Mouse (Mus musculus): ENCODE data around the gene Tanc1.

Tanc1 gene

DNA sequence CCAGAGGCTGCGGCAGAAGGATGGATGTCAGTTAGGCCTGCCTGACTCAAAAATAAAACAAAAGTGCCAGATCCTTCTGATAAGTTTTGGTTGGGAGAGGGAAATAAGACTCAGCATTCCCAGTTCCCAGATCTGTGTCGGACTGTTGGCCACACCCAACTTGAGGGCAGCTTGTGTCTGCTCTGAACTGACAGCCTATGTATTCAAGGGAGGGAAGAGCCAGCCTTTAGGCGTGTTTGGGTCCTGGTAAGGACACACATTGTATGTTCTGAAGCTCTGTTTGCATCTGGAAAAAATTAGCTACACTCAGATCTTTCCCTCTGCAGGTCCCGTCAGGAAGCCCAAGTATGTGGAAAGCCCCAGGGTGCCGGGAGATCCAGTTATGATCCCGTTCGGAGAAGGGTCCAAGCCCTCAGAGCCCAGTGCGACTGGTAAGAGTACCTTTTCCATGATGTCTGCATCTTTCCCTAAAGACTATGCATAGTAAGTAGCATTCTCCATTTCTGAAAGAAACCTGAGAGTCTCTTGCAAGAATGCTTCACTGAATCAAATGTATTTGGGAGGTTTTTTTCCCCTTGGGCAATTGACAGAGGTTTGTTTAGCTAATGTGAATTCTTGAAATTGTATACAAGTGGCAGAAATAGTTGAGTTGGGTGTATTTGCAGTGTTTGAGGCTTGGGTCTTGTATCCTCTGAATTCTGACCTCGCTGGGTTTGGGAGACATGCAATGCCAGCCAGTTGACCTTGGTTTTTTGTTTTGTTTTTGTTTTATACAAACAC is 146.5 kb downstream of the Tanc1 start:
- DNase-seq (ENCODE audit: low spot score): no peak

DNA sequence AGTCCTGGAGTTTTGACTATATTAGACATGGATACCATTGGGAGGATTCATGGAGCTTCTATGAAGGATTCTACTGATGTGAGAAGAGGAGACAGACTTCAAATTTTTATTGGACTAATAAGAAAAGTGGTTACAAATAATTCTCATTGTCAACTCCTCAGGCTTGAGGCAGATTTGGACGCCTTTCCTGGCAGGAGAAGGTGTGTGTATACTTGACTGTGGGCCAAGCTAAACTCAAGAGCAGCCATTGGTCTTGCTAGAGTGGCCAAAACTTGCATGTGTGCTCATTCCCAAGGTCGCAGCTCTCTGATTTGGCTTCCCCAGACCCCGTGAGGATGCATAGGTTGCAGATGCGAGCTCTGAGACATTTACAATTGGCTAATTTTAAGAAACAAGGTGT is 148.9 kb downstream of the Tanc1 start:
- DNase-seq (ENCODE audit: low spot score): no peak

DNA sequence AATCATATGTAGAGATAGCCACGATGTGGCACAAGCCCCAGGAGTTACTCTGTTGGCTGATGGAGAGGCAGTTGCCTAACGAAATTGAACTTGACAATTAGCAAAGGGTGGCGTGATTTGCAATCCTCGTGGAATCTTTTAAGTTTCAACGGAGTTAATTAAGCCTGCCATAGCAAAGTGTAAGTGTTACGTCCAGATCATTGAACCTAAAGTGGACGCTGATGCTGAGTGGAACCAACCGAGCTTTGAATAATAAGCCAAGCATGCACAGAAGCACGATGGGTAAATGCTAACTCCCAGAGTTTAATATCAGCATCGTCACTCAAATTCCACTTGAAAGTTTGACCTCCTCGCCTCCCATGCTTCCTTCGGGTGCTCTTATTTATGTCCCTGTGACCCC is 149.3 kb downstream of the Tanc1 start:
- no peak for DNase-seq (ENCODE audit: low spot score)

DNA sequence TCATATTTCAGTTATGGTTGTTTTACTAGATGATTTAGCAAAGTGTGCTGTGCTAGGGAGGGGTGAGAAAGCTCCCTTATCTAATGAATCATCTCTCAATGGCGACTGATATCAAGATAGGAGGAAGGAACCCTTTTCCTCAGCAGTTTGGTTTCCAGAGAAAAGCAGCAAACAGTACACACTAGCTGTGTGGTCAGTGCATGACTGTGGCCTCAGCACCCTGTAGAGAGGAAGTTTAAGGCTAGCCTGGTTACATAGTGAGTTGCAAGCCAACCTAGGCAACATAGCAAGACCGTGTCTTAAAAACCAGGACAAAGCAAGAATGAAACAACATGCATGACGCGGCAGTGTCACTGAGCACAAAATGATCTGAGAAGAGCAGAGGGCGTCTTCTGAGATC is 150.4 kb downstream of the Tanc1 start:
- DNase-seq (ENCODE audit: low spot score): no peak

DNA sequence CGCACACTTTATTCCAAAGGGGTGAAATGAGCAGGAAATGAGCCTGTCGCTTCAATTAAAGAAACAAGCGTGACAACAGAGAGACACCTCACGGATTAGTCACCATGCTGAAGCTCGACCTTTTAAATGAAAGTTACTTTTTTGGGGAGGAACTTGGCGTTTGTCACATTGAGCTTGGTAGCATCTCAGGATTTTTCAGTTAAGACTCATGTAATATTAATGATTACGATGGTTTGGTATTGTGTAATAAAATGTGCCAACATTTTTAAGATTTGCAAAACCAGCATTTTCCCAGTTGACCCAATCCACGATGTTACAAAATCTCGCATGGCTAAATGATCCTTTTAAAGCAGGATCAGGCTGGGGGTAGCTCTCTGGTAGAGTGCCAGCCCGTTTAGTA is 153.8 kb downstream of the Tanc1 start:
- DNase-seq (ENCODE audit: low spot score): no peak

DNA sequence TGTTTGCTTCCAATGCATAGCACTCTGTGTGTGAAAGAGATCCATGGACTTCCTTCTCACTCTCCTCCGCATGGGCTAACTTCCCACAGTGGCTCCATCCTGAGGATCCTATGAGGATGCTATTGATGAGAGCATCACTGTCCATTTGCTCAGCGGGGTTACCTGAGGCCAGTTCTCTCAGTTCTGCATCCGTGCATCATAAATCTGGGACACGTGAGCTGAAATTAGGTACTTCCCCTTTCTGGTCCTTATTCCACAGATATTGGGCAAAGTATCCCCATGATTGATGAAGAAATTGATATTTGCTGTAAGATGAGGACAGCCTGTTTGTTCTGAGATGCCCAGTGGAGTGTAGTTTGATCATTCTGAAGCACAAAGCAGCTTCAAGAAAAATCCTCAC is 156.1 kb downstream of the Tanc1 start:
- DNase-seq (ENCODE audit: low spot score): no peak

DNA sequence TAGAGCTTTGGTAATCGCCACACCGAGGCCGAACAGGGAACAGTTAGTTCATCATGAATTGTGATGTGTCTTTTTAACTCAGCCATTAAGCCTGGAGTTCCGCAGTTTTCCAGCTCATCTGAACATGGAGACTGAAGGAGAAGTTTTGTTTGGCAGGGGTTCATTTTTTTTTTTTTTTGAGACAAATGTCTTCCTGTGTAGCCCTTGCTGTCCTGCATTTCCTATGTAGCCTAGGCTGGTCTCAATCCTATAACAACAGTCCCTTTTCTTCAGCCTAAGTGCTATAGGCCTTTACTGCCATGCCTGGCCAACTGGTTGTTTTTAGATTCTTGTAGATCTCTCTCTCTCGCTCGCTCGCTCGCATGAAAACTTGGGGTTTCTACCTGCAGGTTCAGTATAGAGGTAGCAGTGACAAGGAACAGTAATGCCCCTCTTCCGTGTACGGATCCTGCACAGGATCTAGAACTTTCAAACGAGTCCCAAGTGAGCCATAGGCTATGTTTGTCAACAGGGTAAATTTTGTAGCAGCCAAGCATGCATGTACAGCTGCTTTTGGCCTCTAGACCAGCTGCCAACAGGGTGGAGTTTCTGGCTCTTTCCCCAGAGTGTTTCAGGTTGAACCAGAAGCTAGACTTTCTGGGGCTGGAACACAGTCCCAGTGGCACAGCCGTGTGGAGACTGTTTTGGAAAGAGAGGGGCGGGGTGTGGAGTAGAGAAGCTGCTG is 157.0 kb downstream of the Tanc1 start:
- DNase-seq (ENCODE audit: low spot score): no peak

DNA sequence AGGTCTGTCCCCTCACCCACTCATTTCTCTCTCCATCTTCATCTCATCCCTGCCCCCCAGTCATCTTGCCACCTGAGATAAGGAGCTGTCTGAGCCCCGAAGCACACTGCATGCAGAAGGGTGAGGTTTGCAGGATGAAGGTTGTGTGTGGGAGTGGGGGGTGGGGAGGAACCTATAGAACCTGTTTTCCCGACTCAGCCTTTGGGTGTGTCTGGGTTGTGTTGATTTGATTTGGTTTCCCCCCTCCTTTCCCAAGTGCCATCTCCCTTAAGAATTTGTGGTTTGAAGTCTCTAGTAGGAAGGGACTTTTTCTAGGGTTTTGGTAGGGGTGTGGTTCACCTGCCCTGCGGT is 157.5 kb downstream of the Tanc1 start:
- no peak for DNase-seq (ENCODE audit: low spot score)

DNA sequence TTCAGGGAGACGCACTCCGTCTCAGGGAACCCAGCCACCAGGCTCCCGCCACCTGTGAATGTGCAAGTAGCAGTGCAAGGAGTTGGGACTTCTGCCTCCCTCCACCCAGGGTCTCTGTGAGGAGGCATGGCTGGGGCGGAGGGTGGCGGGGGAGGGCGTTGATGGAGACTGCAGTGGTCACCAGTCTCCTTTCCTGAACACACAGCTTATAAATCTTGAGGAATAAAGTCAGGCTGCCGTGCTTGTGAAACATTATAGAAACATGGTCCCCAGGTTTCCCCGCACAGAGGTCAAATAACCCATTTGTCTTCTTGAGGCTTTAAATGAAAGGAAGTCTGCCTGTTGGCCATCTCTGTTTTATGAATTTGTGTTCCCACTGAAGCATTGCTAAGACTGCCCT is 159.9 kb downstream of the Tanc1 start:
- DNase-seq (ENCODE audit: low spot score): no peak

DNA sequence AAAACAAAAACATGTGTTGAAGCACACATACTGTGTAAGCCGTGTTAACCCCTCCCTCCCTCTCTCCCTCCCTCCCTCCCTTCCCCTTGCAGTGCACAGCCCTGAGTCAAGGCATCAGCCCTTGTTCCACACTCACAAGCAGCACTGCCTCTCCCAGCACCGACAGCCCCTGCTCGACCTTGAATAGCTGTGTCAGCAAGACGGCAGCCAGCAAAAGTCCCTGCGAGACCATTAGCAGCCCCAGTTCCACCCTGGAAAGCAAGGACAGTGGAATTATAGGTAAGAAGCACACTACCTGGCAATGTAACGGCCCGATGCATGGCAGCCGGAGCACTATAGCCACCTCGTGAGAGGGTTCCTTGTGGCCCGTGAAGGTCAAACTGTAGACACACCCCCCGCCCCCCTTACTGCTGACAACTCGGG is 160.4 kb downstream of the Tanc1 start:
- DNase-seq (ENCODE audit: low spot score): no peak

DNA sequence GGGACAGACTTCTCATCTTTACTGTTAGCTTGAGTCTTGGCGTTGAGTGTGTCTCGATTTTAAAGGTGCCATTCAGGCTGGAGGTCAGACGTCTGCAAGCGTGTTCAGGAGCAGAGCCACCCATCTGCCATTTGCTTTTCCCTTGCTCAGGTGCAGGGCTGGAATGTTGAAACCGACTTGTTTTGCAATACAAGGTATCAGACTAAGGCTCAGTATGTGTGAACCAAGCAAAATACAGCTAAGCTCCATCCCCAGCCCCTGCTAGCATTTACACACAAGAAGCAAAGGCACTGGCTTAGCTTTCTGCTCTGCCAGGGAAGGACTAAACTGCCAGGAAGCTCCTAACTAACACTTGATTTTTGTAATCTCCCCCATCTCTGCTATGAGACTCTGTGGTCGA is 162.5 kb downstream of the Tanc1 start:
- no peak for DNase-seq (ENCODE audit: low spot score)

DNA sequence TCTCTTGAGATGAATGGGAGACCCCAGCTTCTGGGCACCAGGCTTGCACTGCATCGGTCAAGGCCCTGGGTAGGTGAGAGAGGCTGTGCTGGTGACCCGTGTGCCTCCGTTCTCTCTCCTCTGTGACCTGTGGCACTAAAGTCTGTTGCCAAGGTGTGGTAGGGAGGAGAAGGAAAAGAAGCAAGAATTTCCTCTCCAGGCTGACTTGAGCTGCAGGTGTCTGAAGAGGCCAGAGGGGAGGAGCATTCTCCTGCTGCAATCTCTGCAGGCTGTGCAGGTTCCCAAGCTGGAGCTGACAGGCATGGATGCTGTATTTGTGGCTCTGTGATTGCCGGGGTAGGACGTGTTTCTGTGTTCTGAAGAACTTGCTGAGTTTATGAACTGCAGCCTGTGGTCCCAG is 163.3 kb downstream of the Tanc1 start:
- no peak for DNase-seq (ENCODE audit: low spot score)

DNA sequence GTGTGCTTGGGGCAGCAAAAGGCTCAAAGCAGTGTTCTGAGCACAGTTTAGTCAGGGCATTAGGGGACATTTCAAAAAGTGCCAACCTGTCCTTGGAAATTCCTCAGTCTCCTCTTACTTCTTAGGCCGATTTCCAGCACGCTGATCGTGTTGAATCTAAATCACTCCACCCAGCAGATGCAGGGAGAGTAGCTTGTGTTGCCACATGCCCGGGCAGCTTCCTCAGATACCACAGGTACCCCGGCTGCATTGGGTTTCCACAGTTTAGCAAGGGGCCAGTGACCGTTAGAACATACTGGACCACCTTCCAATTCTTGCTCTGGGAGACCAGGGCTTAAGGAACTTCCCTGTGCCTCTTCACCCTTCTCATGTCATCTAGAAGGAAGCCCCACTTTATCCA is 164.0 kb downstream of the Tanc1 start:
- DNase-seq (ENCODE audit: low spot score): no peak

DNA sequence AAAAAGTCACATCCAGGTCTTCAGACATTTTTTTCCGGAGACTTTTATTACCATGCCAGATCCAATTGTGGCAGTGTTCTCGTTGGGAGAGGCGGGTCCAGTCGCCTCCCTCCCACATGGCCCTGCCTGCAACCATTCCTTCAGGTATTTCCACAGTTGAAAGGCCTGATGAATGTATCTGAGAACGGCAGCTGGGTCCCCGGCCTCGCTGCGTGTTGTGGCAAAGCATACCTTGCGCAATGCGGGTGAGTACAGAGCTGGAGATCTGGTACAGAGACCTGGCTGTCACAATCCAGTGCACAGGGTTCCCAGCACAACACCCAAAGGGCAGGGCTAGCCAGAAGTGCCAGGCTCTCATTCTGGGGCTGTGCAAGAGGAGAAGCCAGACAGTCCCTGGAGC is 167.5 kb downstream of the Tanc1 start:
- no peak for DNase-seq (ENCODE audit: low spot score)

DNA sequence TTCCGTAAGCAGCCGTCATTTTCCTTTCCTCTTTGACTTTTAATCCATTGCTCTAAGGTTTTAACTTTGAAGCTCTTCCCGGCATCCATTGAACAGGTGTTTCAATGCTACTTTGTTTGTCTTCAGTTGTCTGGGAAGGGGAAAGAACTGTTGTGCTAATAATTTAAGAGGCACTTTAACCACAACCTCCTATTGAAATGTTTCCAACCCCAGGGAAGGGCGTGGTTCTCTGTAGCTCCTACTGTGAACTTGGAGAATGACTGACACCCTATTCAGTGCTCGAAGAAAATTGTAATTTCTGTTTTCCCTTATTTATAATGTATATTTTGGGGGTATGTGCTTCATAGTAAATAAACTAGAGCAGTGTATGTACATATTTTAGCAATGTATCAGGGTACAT is 168.4 kb downstream of the Tanc1 start:
- DNase-seq (ENCODE audit: low spot score): no peak

DNA sequence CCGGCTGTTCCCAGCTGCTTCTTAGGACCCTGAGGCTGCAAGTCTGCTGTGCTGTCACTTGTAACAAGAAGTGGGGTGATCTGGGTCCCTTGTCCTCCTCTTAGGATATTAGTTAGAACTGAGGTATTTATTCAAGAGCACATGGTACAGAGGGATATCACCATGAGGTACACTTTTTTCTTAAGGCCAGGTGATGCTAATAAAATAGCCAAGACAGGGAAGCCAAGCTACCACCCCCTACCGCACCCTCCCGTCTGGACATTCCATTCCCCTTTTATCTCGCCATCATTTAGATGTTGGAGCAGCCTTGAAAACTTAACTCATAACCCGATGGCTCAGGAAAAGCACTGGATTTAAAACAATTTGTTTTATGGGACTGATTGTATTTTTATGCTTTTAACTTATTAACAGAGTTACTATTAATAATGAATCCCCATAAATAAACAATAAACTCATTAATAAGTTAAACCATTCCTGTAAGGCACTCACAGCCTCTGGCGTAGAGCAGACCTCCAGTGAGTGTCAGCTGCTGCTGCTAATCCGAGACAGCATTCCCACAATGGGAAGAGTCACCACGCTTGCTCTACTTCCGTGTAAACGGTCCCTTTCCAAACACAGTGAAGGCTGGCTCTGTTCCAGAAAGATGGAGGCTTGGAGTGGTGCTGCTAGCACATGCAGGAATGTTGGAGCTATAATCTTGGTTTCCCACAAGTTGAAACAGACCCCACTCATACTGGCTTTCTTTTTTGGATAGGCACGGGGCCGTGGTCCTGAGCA is 171.4 kb downstream of the Tanc1 start:
- no peak for DNase-seq (ENCODE audit: low spot score)

DNA sequence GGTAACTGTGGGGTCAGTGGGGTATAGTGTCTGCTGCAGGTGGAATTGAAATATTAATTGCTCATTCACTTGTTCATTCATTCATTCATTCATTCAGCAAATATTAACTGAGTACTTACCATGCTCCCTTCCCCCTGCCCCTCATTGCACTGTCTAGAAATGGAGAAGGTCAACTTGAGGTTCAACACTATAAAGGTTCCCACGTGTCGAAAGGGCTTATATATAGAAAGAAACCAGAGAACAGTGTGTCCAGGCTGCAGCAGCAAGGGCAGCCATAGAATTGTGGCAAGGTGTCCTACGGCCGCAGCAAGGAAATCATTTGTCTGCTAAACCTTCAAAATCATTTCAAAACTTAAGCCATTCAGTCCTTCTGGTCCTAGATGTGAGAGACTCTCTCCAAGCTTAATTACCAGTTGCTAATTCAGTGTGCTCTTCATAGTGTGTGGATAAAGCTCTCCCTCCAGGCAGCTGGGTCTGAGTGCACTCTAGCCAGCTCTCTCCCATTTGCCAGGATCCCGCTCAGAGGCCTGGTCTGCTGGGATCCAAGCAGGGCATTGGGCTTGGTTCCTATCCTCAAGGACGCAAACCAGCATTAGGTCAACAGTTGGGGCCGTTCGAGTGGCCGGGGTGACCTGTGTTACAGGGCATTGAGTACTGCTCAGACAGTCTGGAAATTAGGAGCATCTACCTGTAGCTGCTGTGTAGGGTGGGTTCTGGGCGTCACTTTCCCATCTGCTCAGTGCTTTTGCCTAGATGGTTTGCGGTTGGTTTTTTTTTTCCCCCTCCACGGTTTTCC is 172.2 kb downstream of the Tanc1 start:
- no peak for DNase-seq (ENCODE audit: low spot score)

DNA sequence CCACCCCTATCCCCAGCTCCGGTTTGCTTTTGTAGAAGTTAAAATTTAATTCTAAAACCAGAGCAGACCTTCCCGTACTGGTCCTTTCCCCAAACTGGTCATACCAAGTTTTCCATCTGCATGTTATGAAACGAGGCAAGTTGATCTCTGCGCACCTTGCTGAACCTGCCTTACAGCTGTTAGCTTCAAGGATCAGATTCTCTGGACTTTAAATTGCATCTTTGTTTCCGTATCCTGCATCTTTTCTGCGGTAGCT is 172.7 kb downstream of the Tanc1 start:
- DNase-seq (ENCODE audit: low spot score): no peak

DNA sequence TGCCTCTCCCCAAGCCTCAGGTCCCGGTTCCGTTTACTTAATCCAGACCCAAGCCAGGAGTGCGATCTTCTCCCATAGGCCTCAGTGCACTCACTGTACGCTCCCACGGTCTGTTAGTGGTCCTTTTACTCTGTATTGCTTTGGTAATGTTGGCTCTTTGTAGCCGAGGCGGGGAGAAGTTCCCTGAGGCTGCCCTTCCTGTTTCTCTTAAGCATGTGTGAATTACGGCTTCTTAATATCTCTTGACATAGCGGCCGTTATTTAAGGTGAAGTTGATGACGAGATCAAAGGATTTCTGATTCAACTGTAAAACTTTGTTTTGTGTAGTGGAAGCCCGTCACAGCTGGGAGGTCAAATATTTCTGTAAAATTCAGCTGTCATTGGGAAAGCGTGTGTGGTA is 173.8 kb downstream of the Tanc1 start:
- no peak for DNase-seq (ENCODE audit: low spot score)

DNA sequence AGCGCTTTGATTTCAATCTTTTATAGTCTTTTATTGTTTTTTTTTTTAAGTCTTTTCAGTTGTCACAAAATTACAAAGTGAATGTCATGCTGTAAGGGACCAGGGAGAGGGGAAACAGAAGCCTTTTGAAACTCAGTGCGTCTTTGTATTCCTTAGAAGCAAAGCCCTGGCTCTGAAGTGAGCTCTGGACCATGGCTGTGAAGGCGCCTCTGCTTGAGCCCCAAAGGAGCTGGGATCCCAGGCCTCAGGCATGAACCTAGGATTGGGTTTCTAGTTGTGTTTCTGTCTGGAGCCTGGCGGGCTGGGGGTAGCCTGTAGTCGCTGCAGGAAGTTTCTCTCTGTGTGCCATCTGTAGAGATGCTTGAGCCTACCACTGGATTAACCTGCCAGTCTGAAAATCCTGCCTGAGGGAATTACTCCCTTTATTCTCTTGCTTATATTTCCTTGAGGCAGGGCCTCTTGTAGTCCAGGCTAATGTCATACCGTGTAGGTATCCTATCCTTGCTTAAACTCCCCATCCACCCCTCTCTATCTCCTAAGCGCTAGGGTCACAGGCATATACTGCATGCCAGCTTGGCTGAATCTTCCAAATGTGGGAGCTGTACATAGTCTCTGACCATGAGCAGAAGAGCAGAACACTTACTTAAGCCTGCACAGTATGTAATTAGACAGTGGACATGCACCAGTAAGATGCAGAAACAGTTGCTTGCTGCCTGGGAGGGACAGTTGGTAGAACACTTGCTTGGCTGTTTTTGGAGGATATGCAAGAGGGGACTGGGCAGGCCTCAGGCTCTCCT is 177.1 kb downstream of the Tanc1 start:
- DNase-seq (ENCODE audit: low spot score): no peak

DNA sequence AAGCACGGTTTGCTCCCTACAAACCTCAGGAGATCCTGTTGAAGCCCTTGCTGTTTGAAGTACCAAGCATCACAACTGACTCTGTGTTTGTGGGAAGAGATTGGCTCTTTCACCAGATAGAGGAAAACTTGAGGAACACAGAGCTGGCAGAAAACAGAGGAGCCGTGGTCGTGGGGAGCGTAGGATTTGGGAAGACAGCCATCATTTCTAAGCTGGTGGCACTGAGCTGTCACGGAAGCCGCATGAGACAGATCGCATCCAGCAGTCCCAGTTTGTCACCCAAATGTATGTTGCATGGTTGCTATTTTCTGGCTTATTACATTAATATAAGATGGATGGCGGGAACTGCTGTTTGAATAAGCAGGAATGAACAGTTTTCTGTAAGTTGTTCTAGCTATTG is 179.8 kb downstream of the Tanc1 start:
- DNase-seq (ENCODE audit: low spot score): no peak

DNA sequence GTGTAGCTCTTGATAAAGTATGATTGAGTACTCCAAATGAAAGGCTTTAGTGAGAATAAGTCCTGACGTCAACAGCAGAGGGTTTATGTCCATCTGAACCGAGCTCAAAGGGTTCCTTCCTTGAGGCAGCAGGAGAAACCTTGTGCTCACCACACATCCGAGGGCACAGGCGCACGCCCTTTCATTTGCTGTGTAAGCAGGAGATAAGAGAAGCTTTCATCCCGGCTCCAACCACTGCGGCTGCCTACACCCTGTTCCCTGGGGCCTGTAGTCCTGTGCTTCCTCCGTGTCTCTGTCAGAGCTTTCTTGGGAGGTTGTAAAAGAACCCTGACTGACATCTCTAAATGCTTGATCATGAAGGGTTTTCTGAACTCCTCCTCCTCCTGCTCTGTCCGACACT is 181.5 kb downstream of the Tanc1 start:
- no peak for DNase-seq (ENCODE audit: low spot score)

Data from urinary bladder, postnatal 10 days (tissue).